Mouse (Mus musculus) intestine, postnatal 0 days (tissue): ENCODE data around the gene Mdga1. TPM values are rescaled to one million over a fixed set of nuclear protein-coding genes. Genes with fewer than 3 reads are reported as not detected.
A peak's percentile ranks its signal among the peaks of the same experiment; 100 is the strongest.

Source experiments
- ATAC-seq: fragments of 200-750 bp; cut with Nextera tagmentation; 2 replicates; pipeline ENCODE4 v1.8.0; 2017; ENCODE audit warnings: mild to moderate bottlenecking, moderate TSS enrichment, moderate library complexity
- H3K27ac ChIP-seq: fragments of 300-500 bp; sonication (generic); 2 replicates; pipeline ENCODE4 v1.5.1; 2014; ENCODE audit warnings: mild to moderate bottlenecking, low read depth, low read length, moderate library complexity
- H3K27me3 ChIP-seq: fragments of 300-500 bp; sonication (generic); replicated peaks from 2 replicates; pipeline ENCODE4 v1.6.1; 2014; ENCODE audit warnings: low read length, mixed read lengths; ENCODE audit not compliant: control insufficient read depth, insufficient read depth
- H3K36me3 ChIP-seq: fragments of 300-500 bp; sonication (generic); 2 replicates; pipeline ENCODE4 v1.6.1; 2014; ENCODE audit warnings: mild to moderate bottlenecking, moderate library complexity; ENCODE audit not compliant: control insufficient read depth, insufficient read depth
- H3K4me1 ChIP-seq: fragments of 300-500 bp; sonication (generic); replicated peaks from 2 replicates; pipeline ENCODE4 v1.6.1; 2014; ENCODE audit warnings: antibody characterized with exemption, low read length, mixed read lengths; ENCODE audit not compliant: control insufficient read depth, insufficient read depth
- H3K4me2 ChIP-seq: fragments of 300-500 bp; sonication (generic); replicated peaks from 2 replicates; pipeline ENCODE4 v1.6.1; 2014; ENCODE audit warnings: low read depth, mild to moderate bottlenecking, moderate library complexity
- H3K4me3 ChIP-seq: fragments of 300-500 bp; sonication (generic); 2 replicates; pipeline ENCODE4 v1.5.1; 2014; ENCODE audit warnings: low read depth, low read length
- H3K9ac ChIP-seq: fragments of 300-500 bp; sonication (generic); 2 replicates; pipeline ENCODE4 v1.6.1; 2014; ENCODE audit warnings: mild to moderate bottlenecking, low read depth, low read length
- H3K9me3 ChIP-seq: fragments of 300-500 bp; sonication (generic); 2 replicates; pipeline ENCODE4 v1.6.1; 2016; ENCODE audit warnings: mixed run types; ENCODE audit not compliant: control insufficient read depth
- CTCF ChIP-seq: sonication (generic); IDR thresholded peaks from 2 replicates; pipeline ENCODE4 v1.5.1; 2016; ENCODE audit warnings: low read depth, mild to moderate bottlenecking, control low read depth, antibody characterized with exemption, moderate library complexity
- WGBS: fragments of 180-500 bp; shearing (Covaris S2); extraction: QIAGEN DNeasy Blood & Tissue Kit; methylation state at CpG from one replicate; pipeline ENCODE4 v1.1.7; 2014; 5-methylcytosine and 5-hydroxymethylcytosine counted together
- polyA plus RNA-seq: library from polyadenylated mRNA; unstranded; fragments of >200 nt; fragmentation: Nextera tagmentation; extraction: Ambion mirVana; gene quantifications from 2 replicates; pipeline ENCODE4 v1.2.1, GENCODE M21; 2015

Mdga1 gene
- polyA plus RNA-seq, 1 experiment from 2014 or later, result 0.73 TPM

DNA sequence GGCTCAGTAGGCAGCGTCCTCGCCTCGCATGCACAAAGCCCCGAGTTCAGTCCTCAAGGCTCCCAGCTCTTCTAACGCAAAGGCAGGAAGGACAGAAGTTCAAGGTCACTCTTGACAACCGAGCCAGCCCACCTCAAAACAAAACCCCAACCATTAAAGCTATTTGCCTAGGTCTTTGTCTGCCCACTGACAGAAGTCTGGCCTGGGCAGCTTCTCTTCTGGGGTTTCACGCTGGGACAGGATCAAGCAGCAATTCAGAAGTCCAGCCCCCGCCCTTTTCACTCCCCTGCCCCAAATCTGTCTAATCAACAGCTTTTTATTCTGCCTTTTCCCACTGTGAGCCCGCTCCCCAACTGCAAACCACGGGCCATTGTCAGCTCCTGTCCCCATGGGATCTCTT lies 89.6 kb downstream of the Mdga1 start:
- Histone ChIP-seq H3K4me1 (no peaks in the 10 kb centered on the region), H3K9me3 (no peaks in the 10 kb centered on the region), H3K4me2 (no peak overlapping the region), H3K9ac (no peak overlapping the region), H3K36me3 (no peaks in the 10 kb centered on the region), H3K4me3 (no peak overlapping the region), H3K27ac (no peak overlapping the region), H3K27me3 (peaks cover 22% of the 10 kb centered on the region)
- 63% methylated on average over 10 of the region's 10 CpGs for WGBS
- ATAC-seq, result no peak
- no peak for TF ChIP-seq CTCF

DNA sequence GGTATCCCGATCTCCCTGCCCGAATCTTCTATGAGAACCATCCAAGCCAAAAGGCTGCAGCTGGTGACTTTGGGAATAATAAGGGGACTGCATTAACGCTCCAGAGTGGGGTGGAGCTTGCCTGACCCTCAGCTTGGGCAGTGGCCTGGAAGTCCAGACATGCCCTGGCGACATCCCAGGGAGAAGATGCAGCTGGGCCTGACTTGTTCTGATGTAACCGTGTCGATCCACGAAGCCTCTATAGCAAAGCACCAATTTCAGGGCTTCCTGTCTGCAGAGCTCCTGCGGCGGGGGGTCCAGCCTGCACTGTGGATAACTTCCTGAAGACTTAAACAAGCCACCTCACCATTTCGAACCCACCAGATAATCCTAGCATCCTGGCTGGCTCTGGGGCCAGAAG lies 90.9 kb downstream of the Mdga1 start:
- H3K4me2 ChIP-seq, result no peak overlapping the region
- WGBS, result 72% methylated on average over 10 of the region's 10 CpGs
- no peaks in the 10 kb centered on the region for H3K9me3 ChIP-seq
- no peak for ATAC-seq
- peaks cover 10% of the 10 kb centered on the region for H3K27me3 ChIP-seq
- no peak overlapping the region for H3K27ac ChIP-seq
- H3K4me1 ChIP-seq, result no peaks in the 10 kb centered on the region
- H3K9ac ChIP-seq, result no peak overlapping the region
- no peak overlapping the region for H3K4me3 ChIP-seq
- H3K36me3 ChIP-seq, result no peaks in the 10 kb centered on the region
- TF ChIP-seq CTCF, result no peak

DNA sequence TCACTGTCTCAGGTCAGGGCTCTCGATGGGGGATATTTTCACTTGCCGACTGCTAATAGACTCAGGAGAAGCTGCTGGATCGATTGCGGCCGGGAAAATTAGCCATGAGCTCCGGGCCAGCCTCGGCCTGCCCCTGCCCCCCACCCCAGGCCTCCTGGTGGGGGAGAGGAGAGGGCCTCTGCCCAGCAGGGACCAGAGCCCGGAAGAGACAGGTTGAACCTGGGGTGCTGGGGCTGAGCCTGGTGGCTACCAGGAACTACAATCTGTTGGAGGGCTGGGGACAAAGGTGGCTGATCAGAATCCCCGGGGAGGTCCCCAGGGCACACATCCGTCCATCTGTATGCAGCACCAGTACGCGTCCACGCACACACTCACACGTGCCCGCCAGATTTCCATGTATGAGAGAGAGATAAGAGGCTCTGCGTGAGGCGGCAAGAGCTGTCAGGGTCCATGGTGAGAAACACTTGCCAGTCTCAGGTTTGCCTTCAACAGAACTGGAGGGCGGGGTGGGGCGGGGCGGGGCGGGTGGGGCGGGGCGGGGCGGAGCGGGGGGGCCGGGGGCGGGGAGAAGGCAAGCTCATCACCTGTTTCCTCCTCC lies 95.7 kb downstream of the Mdga1 start:
- Histone ChIP-seq H3K4me2 (peak overlapping the region; percentile 43), H3K36me3 (no peaks in the 10 kb centered on the region), H3K27me3 (no peaks in the 10 kb centered on the region), H3K4me1 (no peaks in the 10 kb centered on the region), H3K27ac (no peak overlapping the region), H3K9ac (no peak overlapping the region), H3K4me3 (0 out of 2 replicates have a peak overlapping the region, but pooled peaks have one; percentile 2), H3K9me3 (no peaks in the 10 kb centered on the region)
- 14% methylated on average over 27 of the region's 27 CpGs for WGBS
- TF ChIP-seq CTCF, result no peak
- ATAC-seq, result no peak

- Histone ChIP-seq H3K4me1 (no peaks in the 10 kb centered on the region), H3K9me3 (no peaks in the 10 kb centered on the region), H3K4me3 (no peak overlapping the region), H3K4me2 (no peak overlapping the region), H3K27me3 (no peaks in the 10 kb centered on the region), H3K36me3 (no peaks in the 10 kb centered on the region), H3K9ac (no peak overlapping the region), H3K27ac (no peak overlapping the region)
- ATAC-seq, result no peak
- 78% methylated on average over 7 of the region's 7 CpGs for WGBS
- TF ChIP-seq CTCF, result no peak
These were observed 96.3 kb downstream of the Mdga1 start for GRCm38 (mm10) chr17:29873580-29874015.

- H3K4me1 ChIP-seq, result no peaks in the 10 kb centered on the region
- no peak overlapping the region for H3K27ac ChIP-seq
- H3K4me3 ChIP-seq, result no peak overlapping the region
- H3K9ac ChIP-seq, result no peak overlapping the region
- ATAC-seq, result no peak
- no peaks in the 10 kb centered on the region for H3K36me3 ChIP-seq
- no peaks in the 10 kb centered on the region for H3K9me3 ChIP-seq
- no peaks in the 10 kb centered on the region for H3K27me3 ChIP-seq
- H3K4me2 ChIP-seq, result 0 out of 2 replicates have a peak overlapping the region, but pooled peaks have one; percentile 37
- TF ChIP-seq CTCF, result no peak
- WGBS, result 72% methylated on average over 12 of the region's 12 CpGs
These were observed 99.6 kb downstream of the Mdga1 start for GRCm38 (mm10) chr17:29870316-29870715.

DNA sequence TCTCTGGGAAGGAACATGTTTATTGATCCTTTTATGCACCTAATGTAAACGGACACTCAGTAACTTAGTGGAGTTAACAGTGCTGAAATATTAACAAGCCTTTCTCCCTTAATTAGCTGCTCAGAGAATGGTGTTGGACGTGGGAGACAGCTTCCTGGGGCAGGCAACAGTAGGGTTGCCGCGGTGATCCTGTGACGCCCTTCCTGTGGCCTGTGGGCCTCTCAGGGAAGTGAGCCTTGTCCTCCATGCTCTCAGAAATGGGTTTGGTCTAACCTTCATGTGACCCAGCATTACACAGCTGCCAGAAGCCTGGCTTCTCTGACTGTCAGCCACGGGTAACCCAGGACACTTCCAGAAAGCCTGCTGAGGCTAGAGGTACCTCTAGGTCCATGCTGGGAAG lies 104.0 kb downstream of the Mdga1 start:
- H3K9me3 ChIP-seq, result no peaks in the 10 kb centered on the region
- H3K27ac ChIP-seq, result no peak overlapping the region
- no peaks in the 10 kb centered on the region for H3K4me1 ChIP-seq
- TF ChIP-seq CTCF, result no peak
- no peaks in the 10 kb centered on the region for H3K27me3 ChIP-seq
- H3K9ac ChIP-seq, result no peak overlapping the region
- ATAC-seq, result no peak
- no peak overlapping the region for H3K4me3 ChIP-seq
- 52% methylated on average over 6 of the region's 6 CpGs for WGBS
- no peaks in the 10 kb centered on the region for H3K36me3 ChIP-seq
- H3K4me2 ChIP-seq, result no peak overlapping the region

DNA sequence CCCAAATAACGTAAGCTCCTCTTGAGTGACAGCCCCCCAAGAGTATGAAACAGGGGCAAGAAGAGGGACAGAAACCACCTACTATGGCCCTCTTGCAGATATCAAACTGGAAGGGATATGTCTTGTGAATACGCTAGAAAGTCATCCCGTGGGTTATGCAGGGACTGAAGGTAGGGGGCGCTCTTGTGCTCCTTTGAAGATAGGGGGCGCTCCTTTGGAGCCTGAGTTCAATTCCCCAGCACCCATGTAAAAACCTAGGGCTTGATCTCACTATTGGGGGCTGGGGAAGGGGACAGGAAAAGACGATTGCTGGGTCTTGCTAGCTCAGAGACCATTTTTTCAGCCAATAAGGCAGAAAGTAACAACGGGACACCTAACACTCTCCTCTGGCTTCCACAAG lies 105.4 kb downstream of the Mdga1 start:
- H3K9me3 ChIP-seq, result no peaks in the 10 kb centered on the region
- H3K9ac ChIP-seq, result no peak overlapping the region
- ATAC-seq, result no peak
- H3K36me3 ChIP-seq, result no peaks in the 10 kb centered on the region
- no peak overlapping the region for H3K4me3 ChIP-seq
- no peak overlapping the region for H3K4me2 ChIP-seq
- no peaks in the 10 kb centered on the region for H3K4me1 ChIP-seq
- 63% methylated on average over 7 of the region's 7 CpGs for WGBS
- H3K27ac ChIP-seq, result no peak overlapping the region
- TF ChIP-seq CTCF, result peak; percentile 48
- no peaks in the 10 kb centered on the region for H3K27me3 ChIP-seq
